Mouse (Mus musculus) layer of hippocampus, postnatal 36 days (tissue): Measurements from ENCODE around the gene Nedd9. TPM values are rescaled to one million over a fixed set of nuclear protein-coding genes. Genes with fewer than 3 reads are reported as not detected.

Experiments
- DNase-seq, 2 experiments: peaks; one replicate each; pipeline ENCODE4 v3.0.0; 2022
- total RNA-seq, 2 experiments: library from RNA; stranded (reverse); gene quantifications; 2 replicates each; pipeline ENCODE4 v1.2.3; 2021

Nedd9 gene
- total RNA-seq, result 10 to 100 TPM; 11.5 to 12.3 TPM

DNA sequence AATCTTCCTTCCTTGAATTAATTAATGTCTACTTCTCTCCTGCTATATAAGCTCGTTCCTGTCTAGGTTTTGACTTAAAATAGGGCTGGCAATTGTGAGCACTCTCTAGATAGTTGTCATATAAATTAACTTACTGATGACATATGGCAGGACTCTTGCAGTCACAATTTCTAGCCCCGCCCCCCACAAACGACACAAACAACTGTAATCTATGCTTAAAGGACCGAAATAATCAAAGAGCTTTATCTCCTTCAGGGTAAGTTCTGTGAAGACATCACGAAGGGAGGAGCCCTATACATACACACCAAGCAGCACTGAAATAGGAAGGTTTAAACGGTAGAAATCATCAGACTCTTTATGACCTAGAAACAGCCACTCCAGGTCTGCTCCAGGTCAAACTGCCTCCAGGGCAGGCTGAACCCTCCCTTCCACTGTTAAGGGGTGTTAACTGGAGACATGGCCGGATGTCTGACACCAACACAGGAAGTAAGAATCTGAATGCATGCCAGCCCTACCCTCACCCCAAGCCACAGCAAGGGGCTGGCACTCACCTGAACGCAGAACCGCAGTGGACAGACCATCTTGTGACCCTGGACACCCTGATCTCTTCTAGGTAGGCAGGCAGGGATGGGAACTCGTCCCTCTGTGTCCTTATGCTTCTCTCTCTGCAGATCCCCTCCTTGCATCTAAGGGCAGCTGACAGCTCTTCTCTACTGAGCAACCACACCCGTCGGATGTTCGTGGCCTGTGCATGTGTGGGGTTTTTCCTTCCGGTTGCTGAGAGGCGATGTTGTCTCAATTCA is at the start of gene Nedd9:
Gene Nedd9 (minus strand): TSS at position 757 of the 803 bp plus-strand sequence.
- DNase-seq, result no peak

DNA sequence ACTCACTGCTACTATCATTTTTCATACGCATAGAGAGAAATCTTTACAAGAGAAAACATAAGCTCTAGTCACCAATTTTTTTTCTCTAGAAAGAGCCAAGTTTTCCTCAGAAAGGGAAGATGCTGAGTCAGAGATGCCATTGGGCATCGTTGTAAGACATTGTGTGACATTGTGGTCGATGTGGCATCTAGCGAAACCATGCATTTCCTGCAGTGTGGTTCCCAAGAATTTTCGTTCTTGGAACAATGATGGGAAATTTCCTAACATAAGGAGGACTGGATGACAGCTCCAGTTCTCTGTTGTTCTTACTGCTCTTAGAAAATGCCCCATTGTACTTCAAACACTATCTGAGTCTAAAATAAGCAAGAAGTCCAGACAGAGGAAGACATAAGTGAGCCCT is 45.5 kb upstream of the Nedd9 start:
- no peak for DNase-seq

DNA sequence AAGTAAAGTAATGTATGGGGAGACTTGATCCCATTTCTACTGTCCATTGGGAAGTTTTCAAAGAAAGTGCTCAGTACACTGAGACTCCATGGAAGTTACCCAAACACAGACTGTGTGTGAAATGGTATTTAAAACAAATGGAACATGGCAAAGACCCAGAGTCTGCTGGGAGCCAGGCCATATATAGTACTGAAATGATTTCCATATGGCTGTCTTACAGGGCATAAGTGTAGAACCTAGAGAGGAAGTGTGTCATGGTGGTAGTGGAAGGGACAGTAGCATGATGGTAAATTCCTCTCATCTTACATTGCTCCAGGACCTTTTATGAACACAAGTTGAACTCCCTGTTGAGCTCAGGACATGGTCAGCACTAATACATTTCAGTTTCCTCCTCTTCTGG is 43.2 kb upstream of the Nedd9 start:
- DNase-seq, result no peak

DNA sequence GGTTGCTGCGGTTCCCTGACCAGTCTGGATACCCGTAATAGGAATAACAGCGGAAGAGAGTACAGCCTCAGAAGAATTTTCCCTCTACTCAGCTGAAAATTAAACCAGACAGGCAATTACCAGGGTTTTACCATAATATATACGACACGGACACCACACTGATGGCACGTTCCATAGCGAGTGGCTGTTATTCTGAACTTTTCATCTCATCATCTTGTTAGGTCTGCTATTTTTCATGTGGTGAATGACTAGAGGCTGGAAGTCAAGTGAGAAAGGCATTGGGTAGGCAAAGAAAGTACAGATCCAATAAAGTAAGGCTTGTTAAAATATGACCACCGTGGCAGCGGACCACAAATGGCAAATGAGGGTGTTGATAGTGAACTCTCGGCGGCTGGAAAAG is 37.0 kb upstream of the Nedd9 start:
- DNase-seq, result no peak

DNA sequence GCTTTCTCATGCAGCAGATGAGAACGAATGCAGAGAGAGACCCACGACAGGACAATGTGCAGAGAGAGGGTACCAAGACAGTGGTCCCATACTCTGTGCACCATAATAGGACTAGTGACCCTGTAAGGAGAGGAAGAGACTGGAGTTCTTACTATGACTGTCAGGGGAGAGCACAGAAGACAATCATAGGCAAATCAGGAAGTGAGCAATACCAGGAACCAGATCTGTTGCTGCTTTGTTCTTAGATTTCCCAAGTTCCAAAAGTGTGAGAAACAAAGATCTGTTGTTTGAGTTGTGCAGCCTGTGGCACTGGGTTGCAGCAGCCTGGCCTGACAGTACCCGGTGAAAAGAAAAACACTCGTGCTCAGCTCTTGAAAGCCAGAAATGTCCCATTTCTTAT is 34.1 kb upstream of the Nedd9 start:
- DNase-seq, result no peak

DNA sequence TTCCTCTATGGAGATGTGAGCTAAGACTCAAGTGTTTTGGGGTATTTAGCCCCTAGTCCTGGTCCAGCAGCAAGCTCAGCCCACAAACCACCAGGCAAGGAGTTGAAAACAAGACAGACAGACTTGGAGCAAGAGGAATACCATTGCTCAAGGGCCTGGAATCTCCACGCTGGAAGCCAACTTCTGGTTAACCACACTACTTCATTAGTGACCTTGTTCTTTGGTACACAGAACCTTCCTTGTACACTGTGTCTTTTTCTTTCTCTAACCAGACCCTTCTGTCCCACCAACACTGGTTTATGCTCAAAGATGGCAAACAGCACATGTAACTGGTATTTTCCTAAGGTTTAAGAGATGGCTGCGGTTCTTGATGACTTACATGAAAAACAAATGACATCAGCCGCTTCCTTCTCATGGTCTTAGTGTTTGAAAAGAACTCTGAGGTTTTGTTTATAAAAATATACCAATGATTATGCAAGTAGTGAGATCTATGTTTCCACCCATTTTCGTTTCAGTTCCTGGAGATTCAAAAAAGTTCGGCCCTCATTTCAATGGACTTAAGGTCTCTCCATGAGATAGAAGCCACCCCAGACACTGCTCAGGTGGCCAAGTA is 33.5 kb upstream of the Nedd9 start:
- no peak for DNase-seq

DNA sequence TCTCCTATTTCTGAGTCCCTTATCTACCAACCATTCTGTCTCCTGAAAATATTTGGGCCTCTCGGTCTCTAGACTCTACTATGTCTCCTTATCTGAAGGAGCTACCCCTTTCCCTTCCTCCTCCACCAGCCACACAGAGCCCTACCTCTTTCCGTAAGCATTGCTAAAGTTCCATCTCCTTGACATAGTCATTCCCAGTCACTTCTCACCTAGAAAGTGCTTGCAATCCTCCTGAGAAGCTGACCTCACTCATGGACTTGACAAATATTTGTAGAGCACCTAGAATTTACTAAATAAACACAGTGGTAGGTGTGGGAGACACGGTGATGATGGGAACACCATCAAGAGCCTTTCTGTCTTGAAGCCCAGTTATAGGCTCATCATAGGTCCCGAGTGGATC is 32.6 kb upstream of the Nedd9 start:
- DNase-seq, result no peak

DNA sequence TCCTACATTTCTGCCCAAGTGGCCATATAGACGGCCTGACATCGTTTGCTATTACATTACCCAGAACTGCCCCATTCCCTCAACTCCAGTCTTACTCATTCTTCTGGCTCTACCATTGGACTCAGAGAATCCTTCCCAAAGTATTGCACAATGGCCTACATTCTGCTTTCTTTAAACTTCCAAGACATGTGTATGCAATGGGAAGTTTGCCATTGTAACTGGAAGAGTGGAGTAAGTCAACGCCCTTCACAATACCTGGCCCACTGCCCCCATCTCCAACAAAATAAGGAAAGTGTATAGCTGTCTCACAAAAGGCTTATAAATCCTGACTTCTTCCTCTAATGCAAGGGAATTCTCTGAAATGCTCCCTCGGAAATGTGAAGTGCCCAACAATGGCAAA is 30.0 kb upstream of the Nedd9 start:
- no peak for DNase-seq

DNA sequence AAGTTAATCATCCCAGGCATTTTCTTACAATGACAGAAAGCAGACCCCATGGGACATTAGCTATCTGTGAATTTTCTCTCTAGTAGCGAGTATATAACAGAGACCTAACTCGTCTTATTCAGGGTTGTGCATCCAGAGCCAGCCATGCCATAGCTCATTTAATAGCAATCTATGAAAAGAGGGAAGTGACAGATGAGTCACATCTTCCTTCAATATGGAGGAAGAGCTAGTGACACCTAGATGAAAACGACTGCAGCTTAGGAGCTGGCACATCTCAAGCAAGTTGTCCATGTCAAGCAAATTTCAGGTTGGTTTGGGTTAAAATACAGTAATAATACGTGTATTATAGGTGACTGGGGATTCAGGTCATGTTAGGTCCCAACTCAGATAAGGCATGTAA is 28.6 kb upstream of the Nedd9 start:
- no peak for DNase-seq

DNA sequence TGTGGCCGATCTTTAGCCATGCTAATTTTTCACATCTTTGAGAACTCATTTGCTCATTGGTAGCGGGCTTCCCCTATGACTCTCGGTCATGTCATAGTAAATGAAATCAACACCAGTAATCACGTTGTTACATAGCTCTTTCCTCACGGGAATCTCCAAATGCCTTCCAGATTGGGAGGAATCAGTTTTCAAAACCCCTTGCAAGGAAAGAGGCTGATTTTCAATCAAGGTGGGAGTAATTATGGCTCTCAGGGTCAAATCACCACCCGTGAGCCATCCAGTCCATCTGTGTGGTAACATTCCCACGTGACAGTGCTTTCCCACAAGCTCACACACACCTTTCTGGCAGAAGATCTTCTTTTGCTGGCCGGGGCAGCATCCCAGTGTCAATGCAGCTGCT is 27.8 kb upstream of the Nedd9 start:
- DNase-seq, result no peak

DNA sequence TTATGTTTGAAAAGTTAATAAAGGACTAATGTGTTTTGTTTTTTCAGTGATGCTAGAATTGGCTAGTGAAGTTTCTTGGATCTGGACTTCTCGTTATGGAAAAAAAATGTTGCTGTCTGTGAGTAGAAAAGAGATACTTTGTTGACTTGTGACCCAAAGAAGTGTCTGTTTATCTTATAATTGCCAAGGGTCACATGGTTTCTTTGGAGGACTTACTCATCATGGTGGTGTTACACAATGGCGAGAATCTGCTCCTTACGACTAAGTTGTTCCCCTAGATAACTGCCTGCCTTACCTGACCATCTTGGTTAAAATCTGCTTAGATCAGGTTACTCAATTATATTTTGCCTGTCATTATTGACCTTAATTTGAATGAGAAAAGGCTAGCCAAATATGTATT is 26.3 kb upstream of the Nedd9 start:
- no peak for DNase-seq

DNA sequence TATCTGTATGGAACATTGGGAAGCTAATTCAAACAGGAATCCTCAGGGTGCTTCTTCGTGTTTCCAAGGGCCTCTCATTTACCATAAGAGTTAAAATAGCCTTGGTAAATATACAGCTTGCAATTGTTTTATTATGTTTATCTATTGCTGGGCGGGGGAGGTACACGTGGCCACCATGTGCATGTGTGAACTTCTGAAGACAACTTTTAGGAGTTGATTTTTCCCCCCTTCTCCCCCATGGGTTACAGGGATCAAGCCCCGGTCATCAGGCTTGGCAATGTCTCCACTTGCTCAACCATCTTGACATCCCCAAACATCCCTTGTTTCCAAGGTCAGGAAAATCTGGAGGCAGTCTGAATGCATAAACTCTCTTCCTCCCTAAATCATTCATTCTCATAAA is 25.1 kb upstream of the Nedd9 start:
- DNase-seq, result no peak

DNA sequence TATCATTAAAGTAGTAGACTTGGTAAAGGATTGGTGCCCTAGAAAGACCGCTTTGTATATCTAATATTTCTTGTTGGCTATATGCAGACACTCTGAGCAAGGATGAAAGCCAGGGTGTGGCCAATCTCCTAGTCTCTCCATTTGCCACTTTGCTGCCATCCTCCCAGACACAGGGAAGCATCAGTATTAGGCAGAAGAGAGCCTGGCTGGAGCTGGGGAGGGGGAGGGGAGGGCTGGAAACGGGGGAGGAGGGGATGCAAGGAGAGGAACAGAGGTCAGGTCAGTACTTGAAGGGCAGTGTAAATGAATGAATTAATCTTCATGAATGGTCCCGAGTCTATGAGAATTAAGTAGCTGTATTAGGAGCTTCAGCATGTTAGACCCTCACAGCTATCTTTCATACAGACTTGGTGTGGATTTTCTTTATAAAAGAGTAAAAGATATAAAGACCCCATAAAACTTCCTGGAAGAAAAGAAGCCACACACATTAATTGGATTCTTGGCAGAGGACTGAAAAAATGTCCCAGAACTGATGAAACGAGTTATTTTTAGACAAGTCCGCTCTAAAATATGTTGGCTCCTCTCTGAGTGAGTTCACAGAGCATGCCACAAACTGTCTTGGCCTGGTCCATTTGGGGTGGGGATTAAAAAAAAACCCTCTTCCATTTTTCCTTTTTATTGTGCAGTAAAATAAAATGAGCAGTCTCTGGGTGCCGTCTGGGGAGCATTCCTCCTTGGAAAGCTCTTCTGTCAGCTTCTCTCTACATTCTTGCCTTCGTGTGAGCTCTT is 23.7 kb upstream of the Nedd9 start:
- no peak for DNase-seq

DNA sequence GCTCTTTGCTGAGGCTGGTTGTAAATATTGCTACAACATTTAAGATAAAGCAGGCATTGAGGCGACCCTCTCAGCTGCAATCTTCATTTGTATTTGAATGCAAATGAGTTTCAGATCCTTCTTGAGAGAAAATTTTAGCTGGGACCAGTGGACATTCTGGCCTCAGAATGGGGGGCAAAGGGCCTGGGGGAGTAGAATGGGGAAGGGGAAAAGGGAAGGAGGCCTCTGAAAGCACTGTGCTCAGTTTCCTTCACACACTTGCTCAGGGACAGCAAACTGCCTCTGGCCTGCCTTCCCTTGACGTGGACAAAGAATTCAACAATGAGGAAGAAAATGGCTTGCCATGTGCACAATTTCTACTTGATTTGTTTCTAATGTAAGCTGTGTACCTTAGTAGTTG is 18.4 kb upstream of the Nedd9 start:
- DNase-seq, result no peak

DNA sequence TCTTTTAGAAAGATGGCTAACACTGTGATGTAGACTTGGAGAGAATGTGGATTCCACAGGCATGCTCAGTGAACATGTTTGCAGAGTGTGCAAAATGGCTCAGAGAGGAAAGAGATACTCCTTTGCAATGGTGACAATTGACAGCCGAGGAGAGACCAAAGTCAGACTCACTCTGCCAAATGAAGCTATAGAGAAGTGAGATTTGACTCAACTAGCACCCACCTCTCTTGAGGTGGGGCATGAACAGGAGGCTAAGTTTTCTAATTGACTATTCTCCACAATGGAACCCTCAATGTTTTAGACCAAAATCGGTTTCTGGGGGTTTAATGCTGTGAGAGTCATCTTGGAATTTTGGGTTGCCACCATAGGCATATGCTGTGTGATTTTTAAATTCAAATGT is 17.8 kb upstream of the Nedd9 start:
- DNase-seq, result no peak

DNA sequence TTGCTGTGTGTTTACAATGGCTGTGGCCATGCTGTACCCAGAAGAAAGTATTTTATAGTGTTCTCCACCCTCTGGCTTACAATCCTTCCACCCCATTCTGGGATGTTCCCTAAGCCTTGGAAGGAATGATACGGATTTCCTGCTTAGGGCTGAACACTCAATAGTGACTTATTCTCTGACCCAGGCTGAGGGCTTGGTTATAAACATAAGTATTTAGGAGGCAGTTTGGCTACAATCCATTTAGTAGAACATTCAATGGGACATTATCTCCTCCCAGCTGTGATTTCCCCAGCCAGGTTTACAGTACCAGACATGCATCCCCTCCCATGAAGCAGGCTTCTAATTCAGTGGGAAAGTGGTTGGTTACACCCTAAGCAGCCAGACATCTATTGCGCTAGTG is 17.3 kb upstream of the Nedd9 start:
- no peak for DNase-seq

DNA sequence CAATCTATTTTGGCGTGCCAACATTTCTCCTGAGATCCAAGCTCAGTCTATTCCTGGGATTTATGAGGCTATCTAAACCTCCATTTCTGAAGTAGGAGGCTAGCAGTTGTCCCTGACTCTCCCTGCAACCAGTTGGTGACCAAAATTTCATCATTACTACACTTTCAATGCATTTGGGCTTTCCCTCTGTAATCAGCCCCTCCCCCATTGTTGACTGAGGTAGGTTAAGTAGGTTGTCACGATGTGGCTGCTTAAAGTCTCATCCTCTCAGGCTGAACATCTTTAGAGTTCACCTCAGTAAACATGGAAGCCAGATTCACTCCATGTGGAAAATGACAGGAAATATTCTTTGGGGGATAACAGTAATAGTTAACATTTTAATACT is 15.7 kb upstream of the Nedd9 start:
- no peak for DNase-seq

DNA sequence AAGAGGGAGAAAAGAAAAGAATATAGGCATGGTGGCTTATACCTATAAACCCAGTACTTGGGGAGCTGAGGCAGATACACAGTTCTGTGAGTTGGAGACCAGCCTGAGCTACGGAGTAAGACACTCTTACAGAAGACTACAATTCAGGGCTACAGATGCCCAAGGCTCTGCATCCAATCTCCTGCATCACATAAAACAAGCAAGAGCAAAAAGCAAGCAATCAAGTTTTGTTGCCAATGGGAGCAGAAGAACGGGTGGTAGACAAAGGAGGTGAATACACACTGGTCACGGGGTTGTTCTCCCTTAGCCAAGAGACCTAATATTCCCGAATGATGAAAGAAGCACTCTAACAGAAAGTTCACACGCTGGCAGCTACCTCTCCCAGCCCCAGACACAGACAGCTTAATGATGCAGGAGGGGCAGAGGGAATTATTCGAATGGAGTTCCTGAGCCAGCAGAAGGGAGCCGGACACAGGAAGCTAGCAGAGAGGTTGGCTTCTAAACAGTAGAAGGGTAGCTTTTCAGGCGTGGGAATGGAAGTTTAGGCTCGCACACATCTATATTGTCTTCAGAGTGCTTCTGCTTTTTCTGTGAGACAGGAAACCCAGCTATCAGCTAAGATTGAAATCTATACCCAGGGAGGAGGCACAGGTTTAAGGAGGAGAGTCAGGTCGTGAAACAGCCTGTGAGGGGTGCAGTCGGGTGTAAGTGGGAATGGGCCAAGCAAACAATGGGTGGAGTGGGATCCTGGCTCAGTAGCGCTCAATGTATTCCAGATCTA is 15.2 kb upstream of the Nedd9 start:
- DNase-seq, result no peak

DNA sequence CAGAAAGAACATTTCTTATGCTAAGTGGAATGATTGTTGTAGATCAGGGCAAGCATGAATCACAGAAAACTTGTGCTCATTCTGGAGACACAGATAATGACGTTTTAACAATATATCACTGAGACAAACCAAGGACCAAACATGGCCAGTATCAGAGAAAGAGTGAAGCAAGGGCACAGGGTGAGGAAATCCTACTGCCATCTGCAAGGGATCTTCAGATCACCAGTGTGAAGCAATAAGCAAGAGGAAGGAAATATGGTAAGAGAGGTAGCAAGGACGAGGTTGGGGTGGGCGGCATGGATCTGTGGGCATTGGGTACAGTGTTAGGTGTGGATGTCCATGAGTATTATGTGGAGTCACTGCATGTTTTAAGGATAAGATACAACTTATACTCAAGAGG is 13.6 kb upstream of the Nedd9 start:
- DNase-seq, result no peak

DNA sequence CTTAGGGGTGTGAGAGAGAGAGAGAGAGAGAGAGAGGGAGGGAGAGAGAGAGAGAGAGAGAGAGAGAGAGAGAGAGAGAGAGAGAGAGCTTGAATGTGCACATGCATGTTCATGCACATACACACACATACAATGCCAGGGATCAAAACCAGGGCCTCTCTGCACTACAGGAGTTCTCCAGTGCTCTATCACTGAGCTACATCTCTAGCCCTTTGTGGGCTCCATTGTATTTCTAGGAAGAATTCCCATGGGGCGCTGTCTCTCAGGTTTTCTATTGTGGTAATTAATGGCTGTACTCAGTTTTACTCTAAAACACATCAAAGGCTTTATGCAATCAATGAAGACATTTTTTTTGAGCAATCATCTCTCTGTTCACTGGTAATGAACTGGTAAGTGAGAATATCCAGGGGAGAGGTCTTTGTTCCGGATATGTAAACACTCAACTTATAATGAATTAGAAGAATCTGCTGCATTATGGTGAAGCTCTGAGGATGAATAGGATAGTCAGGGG is 11.5 kb upstream of the Nedd9 start:
- DNase-seq, result no peak

DNA sequence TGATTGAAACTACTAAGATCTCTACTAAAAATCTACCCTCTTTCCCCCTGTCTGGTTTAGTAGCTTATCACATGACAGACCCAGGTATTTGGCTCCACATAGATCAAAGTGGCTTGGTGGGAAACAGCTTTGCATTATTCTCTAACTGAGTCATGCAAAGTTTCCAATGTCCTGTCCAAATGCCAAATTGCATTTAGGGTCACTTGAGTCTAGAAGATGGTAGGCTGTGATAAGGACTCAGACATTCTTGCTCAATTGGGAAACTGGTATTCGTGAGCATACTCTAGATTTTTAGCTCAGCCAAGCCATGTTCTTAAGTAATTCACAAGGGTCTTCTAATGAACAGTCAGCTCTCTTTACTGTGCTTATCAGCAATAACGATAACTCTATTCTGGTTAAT is 7.5 kb upstream of the Nedd9 start:
- DNase-seq, result no peak

DNA sequence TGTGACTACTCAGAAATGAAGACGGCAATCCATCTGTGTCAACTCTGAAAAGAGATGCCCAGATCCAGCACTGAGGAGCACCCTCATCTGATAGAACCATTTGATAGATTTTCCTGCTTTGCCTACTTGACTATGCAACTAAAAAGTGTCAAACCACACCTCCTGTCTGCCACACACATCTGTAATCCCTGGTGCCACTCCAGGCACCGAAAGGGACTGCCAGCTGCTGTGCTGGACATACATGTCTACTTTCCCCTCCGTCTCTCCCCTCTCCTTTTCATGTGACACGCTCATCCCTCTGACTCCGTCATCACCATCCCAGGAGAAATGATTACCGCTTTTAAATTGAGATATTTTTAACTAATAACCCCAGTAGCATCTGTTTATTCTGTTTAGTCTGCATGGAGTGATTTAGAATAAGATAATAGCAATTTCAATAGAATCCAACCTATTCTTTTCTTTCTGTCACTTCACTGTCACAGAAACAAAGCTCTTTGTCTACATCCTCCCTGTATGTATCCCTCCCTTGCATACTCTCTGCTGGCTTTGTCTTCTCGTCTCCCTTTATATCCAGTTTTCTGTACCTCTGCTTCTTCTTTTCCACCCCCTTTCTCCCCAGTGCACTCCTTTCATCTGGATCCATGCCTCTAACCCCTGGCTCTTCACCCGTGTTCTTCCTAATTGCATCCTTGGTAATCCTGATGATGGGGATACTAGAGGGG is 5.0 kb upstream of the Nedd9 start:
- no peak for DNase-seq
